Mouse (Mus musculus) kidney, postnatal 0 days (tissue): ENCODE results near the gene Gm49601. TPM values are rescaled to one million over a fixed set of nuclear protein-coding genes. Genes with fewer than 3 reads are reported as not detected.

ENCODE experiments used
- ATAC-seq: fragments of 200-750 bp; cut with Nextera tagmentation; replicated peaks from 2 replicates; pipeline ENCODE4 v1.8.0; 2017; ENCODE audit warnings: low read depth, moderate number of reproducible peaks, moderate TSS enrichment, moderate library complexity; ENCODE audit not compliant: low FRiP score
- DNase-seq: peaks from one replicate; pipeline ENCODE4 v3.0.0-alpha.2; 2016; ENCODE audit warnings: low spot score
- H3K27ac ChIP-seq: fragments of 300-500 bp; sonication (generic); 2 replicates; pipeline ENCODE4 v1.5.1; 2014; ENCODE audit warnings: mild to moderate bottlenecking
- H3K27me3 ChIP-seq: fragments of 300-500 bp; sonication (generic); 2 replicates; pipeline ENCODE4 v1.6.1; 2014; ENCODE audit warnings: low read length, mixed read lengths; ENCODE audit not compliant: insufficient read depth
- H3K36me3 ChIP-seq: fragments of 300-500 bp; sonication (generic); 2 replicates; pipeline ENCODE4 v1.6.1; 2014; ENCODE audit warnings: low read length, mixed read lengths; ENCODE audit not compliant: insufficient read depth
- H3K4me1 ChIP-seq: fragments of 300-500 bp; sonication (generic); replicated peaks from 2 replicates; pipeline ENCODE4 v1.6.1; 2014; ENCODE audit warnings: antibody characterized with exemption, low read length, mixed read lengths; ENCODE audit not compliant: insufficient read depth
- H3K4me2 ChIP-seq: fragments of 300-500 bp; sonication (generic); 2 replicates; pipeline ENCODE4 v1.6.1; 2014; ENCODE audit warnings: mild to moderate bottlenecking, low read length, moderate library complexity, mixed read lengths
- H3K4me3 ChIP-seq: fragments of 300-500 bp; sonication (generic); replicated peaks from 2 replicates; pipeline ENCODE4 v1.5.1; 2014; ENCODE audit warnings: low read depth, low read length
- H3K9ac ChIP-seq: fragments of 300-500 bp; sonication (generic); 2 replicates; pipeline ENCODE4 v1.6.1; 2014; ENCODE audit warnings: low read depth, low read length
- H3K9me3 ChIP-seq: fragments of 300-500 bp; sonication (generic); replicated peaks from 2 replicates; pipeline ENCODE4 v1.6.1; 2016; ENCODE audit warnings: low read length, inconsistent platforms, mixed read lengths
- CTCF ChIP-seq: IDR thresholded peaks from 2 replicates; pipeline ENCODE4 v1.5.1; 2016; ENCODE audit warnings: antibody characterized with exemption, low read depth, mild to moderate bottlenecking, moderate library complexity
- WGBS: fragments of 180-500 bp; shearing (Covaris S2); extraction: QIAGEN DNeasy Blood & Tissue Kit; methylation state at CpG from one replicate; pipeline ENCODE4 v1.1.7; 2014; 5-methylcytosine and 5-hydroxymethylcytosine counted together
- polyA plus RNA-seq: library from polyadenylated mRNA; unstranded; fragments of >200 nt; fragmentation: Nextera tagmentation; extraction: Ambion mirVana; gene quantifications from 2 replicates; pipeline ENCODE4 v1.2.1, GENCODE M21; 2015

Gene Gm49601
- polyA plus RNA-seq, 1 experiment from 2014 or later, result 1.3 TPM

DNA sequence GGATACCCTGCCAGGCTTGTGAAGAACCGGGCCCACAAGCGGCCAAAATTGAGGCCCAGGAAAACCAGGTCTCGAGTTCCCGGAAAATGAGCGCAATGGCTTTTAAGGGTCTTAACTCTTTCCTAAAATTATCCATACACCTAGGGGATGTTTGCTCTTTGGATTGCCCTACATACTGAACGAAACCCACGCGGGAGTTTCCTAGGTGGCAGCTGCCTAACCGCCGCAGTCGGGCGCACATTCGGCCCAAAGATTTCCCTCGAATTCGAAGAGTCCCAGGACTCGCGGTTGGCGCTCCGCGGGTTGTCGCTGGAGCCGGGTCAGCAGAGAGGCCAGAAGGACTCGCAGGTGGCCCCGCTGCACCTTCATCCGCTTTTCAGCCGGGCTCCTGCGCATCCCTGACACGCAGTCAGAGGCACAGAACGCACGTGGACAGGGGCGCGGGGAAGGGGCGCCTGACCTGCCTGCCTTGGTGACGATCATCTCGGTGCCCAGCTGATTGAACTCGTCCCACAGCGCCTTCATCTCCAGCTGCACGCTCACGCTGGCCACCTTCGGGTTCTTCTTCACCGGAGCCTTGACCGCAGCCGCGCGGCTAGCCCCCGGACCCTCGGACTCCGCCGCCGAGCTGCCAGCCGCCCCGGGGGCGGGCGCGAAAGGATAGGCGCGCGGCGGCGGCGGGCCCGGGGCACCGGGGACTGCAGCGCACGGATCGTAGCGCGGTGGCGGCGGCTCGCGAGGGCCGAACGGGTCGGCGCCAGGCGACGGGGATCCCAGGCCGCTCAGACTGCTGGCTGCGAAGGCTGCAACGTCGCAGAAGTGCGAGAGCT lies 39.9 kb downstream of the Gm49601 start:
- ATAC-seq, result no peak
- WGBS, result 6% methylated on average over 83 of the region's 83 CpGs
- DNase-seq, result no peak

DNA sequence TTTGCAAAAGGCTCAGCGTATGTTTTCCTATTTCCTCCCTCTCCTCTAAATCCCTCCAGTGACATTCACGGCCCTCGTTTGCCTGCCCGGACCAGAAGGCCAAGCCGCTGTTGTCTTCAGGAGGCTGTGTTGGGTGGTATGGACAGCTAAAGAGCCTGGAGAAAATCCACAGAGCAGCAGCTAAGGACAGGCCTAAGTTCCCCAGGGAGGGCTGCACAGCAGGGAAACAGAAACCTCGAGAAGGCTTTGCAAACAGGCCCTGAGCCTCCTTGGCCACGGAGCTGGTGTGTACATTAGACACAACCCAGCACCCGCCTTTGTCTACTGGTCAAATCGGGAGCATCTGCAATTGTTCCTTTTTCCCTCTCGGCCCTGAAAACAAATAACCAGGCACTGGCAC lies 40.6 kb downstream of the Gm49601 start:
- H3K4me1 ChIP-seq, result peaks cover 25% of the 10 kb centered on the region; the same call in 1 of the 2 replicates
- no peak overlapping the region for H3K4me3 ChIP-seq
- DNase-seq (no peak), ATAC-seq (no peak)
- no peak overlapping the region for H3K9ac ChIP-seq
- H3K36me3 ChIP-seq, result no peaks in the 10 kb centered on the region
- H3K27ac ChIP-seq, result no peak overlapping the region
- TF ChIP-seq CTCF, result no peak
- no peak overlapping the region for H3K4me2 ChIP-seq
- 43% methylated on average over 10 of the region's 10 CpGs for WGBS
- H3K9me3 ChIP-seq, result no peaks in the 10 kb centered on the region
- H3K27me3 ChIP-seq, result peaks cover 95% of the 10 kb centered on the region

More for the DNA sequence above, 39.9 kb downstream of the Gm49601 start:
- Histone ChIP-seq H3K27ac (no peak overlapping the region), H3K4me2 (peak overlapping the region; percentile 67), H3K9ac (no peak overlapping the region), H3K4me3 (peak overlapping the region; percentile 37), H3K9me3 (no peaks in the 10 kb centered on the region), H3K27me3 (peaks cover 95% of the 10 kb centered on the region), H3K4me1 (peaks cover 26% of the 10 kb centered on the region), H3K36me3 (no peaks in the 10 kb centered on the region)
- TF ChIP-seq CTCF, result no peak

DNA sequence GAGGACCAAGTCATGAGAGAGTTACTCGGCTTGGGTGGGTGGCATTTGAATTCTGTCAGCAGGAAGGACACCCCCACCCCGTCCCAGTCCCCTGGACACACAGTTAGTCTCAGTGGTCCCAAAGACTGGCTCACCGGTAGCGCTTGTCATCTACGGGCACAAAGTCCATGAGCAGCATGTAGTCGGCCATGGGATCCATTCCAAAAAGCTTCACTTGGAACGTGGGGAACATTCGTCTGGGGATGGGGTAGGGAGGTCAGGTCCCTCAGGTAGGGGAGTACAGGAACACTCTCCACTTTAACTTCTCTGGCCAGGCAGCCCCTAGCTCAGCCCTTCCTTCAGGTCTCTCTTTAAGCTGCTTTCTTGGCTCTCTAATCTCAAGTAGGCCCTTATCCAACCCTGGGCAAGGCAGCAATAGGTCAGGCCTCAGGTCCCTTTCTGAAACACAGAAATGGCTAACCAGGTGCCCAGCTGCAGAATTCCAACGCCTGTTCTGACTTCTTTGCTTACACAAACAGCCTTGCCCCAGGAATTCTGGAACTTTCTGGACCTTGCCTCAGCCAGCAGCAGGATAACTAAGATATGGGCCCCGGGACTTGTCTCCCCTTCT lies 41.2 kb downstream of the Gm49601 start:
- Histone ChIP-seq H3K9me3 (no peaks in the 10 kb centered on the region), H3K27me3 (peaks cover 94% of the 10 kb centered on the region), H3K4me3 (no peak overlapping the region), H3K36me3 (no peaks in the 10 kb centered on the region), H3K4me1 (peaks cover 20% of the 10 kb centered on the region; the same call in 1 of the 2 replicates), H3K4me2 (no peak overlapping the region), H3K9ac (no peak overlapping the region), H3K27ac (no peak overlapping the region)
- TF ChIP-seq CTCF, result no peak
- WGBS, result 52% methylated on average over 10 of the region's 10 CpGs
- no peak for DNase-seq
- no peak for ATAC-seq

DNA sequence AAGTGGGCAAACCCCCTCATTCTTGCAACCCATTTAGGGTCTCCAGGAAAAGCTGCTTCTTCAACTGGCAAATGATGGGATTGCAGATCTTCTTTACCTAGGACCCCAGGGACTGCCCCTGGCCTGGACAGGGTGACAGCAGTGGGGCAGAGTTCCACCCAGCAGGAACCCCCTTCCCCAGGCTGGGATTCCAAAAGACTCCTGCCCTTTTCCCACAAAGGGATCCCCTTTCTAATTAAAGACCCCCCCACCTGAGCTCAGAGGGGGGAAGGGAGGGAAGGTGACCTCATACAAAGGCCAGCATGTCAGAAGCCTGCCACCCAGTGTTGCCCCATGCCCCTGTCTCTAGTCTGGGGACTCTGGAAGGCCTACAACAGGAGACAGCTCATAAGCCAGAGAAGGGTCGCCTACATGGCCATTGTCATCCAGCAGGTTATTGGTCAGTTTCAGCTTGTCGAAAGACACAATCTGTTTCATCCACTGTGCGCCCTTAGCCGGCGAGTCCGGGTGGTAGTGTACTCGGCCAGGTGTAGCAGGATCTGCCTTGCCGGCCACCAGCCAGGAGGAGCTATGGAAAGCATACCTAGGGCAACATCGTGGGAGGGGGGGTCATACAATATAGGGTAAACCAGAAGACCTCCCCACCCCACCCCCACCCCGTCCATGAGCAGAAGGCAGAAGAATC lies 42.4 kb downstream of the Gm49601 start:
- DNase-seq (no peak), ATAC-seq (no peak)
- no peak overlapping the region for H3K27ac ChIP-seq
- no peak overlapping the region for H3K4me2 ChIP-seq
- H3K4me3 ChIP-seq, result no peak overlapping the region
- no peak overlapping the region for H3K9ac ChIP-seq
- H3K27me3 ChIP-seq, result peaks cover 82% of the 10 kb centered on the region
- no peak for TF ChIP-seq CTCF
- no peaks in the 10 kb centered on the region for H3K36me3 ChIP-seq
- no peaks in the 10 kb centered on the region for H3K9me3 ChIP-seq
- peaks cover 20% of the 10 kb centered on the region; the same call in 1 of the 2 replicates for H3K4me1 ChIP-seq
- WGBS, result 44% methylated on average over 10 of the region's 10 CpGs

DNA sequence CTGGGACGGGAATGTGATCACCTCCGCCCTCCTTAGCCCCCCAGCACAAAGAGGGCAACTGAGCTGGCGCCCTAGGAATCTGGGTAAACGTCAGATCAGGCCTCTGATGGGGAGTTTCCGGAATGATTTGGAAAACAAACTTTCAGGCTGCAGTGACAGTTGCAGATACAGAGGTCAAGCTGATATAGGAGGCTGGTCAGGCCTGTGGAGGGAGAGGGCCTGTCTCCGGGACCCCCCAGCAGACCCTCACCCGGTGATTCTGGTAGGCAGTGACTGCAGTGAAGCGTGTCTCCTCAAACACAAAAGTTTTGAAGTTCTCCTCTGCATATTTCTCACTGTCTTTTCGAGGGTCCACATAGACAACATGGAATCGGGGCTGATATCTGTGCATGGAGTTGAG lies 43.1 kb downstream of the Gm49601 start:
- Histone ChIP-seq H3K4me1 (peaks cover 20% of the 10 kb centered on the region; the same call in 1 of the 2 replicates), H3K36me3 (no peaks in the 10 kb centered on the region), H3K27ac (no peak overlapping the region), H3K9ac (no peak overlapping the region), H3K27me3 (peaks cover 80% of the 10 kb centered on the region), H3K4me2 (no peak overlapping the region), H3K9me3 (no peaks in the 10 kb centered on the region), H3K4me3 (no peak overlapping the region)
- ATAC-seq (no peak), DNase-seq (no peak)
- no peak for TF ChIP-seq CTCF
- 39% methylated on average over 10 of the region's 10 CpGs for WGBS
